Mouse (Mus musculus): ENCODE data around the gene Ifitm1. TPM values are rescaled to one million over a fixed set of nuclear protein-coding genes. Genes with fewer than 3 reads are reported as not detected.

The Ifitm1 gene
- polyA plus RNA-seq, 1 experiment = not detected

- no peak overlapping the region for H3K27ac ChIP-seq (replicated peaks; ENCODE audit: low read depth, low read length)
- no peak overlapping the region for H3K4me3 ChIP-seq (ENCODE audit: insufficient read depth, low read depth, low read length)
- peaks cover 27% of the 10 kb centered on the region for H3K4me1 ChIP-seq (ENCODE audit: control insufficient read depth, insufficient read depth, insufficient read length, low read length)
Observed at GRCm38 (mm10) chr7:140944236-140944635, 22.8 kb upstream of the Ifitm1 start.

DNA sequence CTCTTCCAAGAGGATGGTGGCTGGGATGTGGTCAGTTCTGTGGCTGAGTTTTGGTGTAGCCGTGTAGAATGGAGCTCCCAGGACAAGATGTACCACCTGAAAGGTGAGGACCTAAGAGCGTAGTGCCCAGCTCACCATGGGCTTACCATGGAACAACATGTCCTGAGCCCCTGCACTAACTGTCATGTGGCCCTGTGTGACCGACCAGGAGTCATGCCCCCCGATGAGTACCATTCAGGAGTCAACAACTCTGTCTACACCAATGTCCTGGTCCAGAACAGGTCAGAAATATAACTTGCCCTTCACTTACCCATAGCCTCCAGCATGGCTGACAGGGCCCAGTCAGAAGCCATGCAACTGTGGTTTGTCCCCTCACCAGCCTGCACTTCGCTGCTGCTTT is 21.8 kb upstream of the Ifitm1 start:
- Histone ChIP-seq H3K4me1 (ENCODE audit: control insufficient read depth, insufficient read depth, insufficient read length, low read length) (peaks cover 31% of the 10 kb centered on the region), H3K4me3 (ENCODE audit: insufficient read depth, low read depth, low read length) (no peak overlapping the region), H3K27ac (replicated peaks; ENCODE audit: low read depth, low read length) (no peak overlapping the region)

DNA sequence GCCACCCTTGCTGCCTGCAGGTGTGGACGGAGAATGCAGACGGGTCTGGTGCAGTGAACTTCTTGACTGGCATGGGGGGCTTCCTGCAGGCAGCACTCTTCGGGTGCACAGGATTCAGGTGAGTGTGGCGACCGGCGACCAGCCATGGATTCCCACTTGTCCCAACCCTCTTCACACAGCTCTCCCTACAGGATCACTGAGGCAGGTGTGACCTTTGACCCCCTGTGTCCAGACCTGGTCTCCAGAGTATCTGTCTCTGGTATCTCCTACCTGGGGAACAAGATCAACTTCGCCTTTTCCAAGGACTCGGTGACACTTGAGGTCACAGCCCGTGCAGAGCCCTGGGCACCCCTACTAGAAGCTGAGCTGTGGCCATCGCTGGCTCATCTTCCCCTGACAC is 20.7 kb upstream of the Ifitm1 start:
- Histone ChIP-seq H3K4me1 (ENCODE audit: control insufficient read depth, insufficient read depth, insufficient read length, low read length) (peaks cover 40% of the 10 kb centered on the region), H3K4me3 (ENCODE audit: insufficient read depth, low read depth, low read length) (no peak overlapping the region), H3K27ac (replicated peaks; ENCODE audit: low read depth, low read length) (peak overlapping the region; percentile 56)

GRCm38 (mm10) chr7:140946980-140947379 is 20.0 kb upstream of the Ifitm1 start:
- Histone ChIP-seq H3K27ac (replicated peaks; ENCODE audit: low read depth, low read length) (peak overlapping the region; percentile 56), H3K4me1 (ENCODE audit: control insufficient read depth, insufficient read depth, insufficient read length, low read length) (peaks cover 43% of the 10 kb centered on the region)

GRCm38 (mm10) chr7:140948161-140948560 is 18.9 kb upstream of the Ifitm1 start:
- 0 out of 2 replicates have a peak overlapping the region, but pooled peaks have one; percentile 12 for H3K27ac ChIP-seq (replicated peaks; ENCODE audit: low read depth, low read length)
- H3K4me1 ChIP-seq (ENCODE audit: control insufficient read depth, insufficient read depth, insufficient read length, low read length) = peaks cover 37% of the 10 kb centered on the region
- H3K4me3 ChIP-seq (ENCODE audit: insufficient read depth, low read depth, low read length) = no peak overlapping the region

More at GRCm38 (mm10) chr7:140946980-140947379, 20.0 kb upstream of the Ifitm1 start:
- H3K4me3 ChIP-seq (ENCODE audit: insufficient read depth, low read depth, low read length) = no peak overlapping the region

DNA sequence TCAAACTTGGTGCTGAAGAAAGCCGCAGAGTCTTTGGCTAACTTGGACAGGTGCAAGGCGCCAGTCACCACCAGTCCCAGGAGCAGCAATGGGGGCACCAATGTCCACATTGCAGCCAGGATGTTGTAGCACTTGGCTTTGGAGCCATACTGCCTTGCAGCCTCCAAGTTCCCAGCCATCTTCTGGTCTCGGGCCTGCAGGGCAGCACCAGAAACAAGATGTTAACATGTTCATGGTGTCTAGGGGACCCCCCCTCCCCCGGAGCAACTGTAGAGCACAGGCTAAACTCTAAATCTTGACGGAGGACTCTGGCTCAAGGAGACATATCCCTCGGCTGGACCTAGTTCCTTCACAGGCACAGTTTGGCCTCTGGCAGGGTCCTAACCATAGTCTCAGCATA is 17.8 kb upstream of the Ifitm1 start:
- Histone ChIP-seq H3K4me1 (ENCODE audit: control insufficient read depth, insufficient read depth, insufficient read length, low read length) (peaks cover 37% of the 10 kb centered on the region), H3K4me3 (ENCODE audit: insufficient read depth, low read depth, low read length) (no peak overlapping the region), H3K27ac (replicated peaks; ENCODE audit: low read depth, low read length) (no peak overlapping the region)

GRCm38 (mm10) chr7:140949824-140950530 is 17.0 kb upstream of the Ifitm1 start, which contains the start of gene Ifitm5:
Gene Ifitm5, minus strand, starts transcription at chr7:140950291.
- peak within 1 kb of the TSS; percentile 35; the same call in 1 of the 2 replicates for H3K4me3 ChIP-seq (ENCODE audit: insufficient read depth, low read depth, low read length)
- H3K27ac ChIP-seq (replicated peaks; ENCODE audit: low read depth, low read length) = peak within 1 kb of the TSS; percentile 93
- peaks cover 37% of the 10 kb centered on the region for H3K4me1 ChIP-seq (ENCODE audit: control insufficient read depth, insufficient read depth, insufficient read length, low read length)

DNA sequence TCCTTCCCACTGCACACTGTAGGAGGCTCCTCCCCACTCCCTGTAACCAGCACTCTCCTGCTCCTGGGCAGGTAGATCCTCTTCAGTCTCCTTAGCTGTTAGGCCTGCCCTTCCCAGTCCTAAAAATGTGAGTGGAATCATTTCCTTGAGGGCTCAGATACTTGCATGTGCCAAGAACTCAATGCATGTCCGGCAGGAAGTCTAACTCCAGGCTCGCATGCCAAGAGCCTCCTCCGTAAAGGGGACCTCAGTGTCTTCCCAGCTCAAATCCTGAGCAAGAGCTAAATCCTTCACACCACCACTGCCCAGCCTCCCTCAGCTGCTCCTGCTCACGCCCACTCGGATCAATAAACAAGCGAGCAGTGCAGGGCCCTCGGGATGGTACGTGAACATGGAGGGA is 16.0 kb upstream of the Ifitm1 start:
- H3K4me1 ChIP-seq (ENCODE audit: control insufficient read depth, insufficient read depth, insufficient read length, low read length) = peaks cover 36% of the 10 kb centered on the region
- peak overlapping the region; percentile 93 for H3K27ac ChIP-seq (replicated peaks; ENCODE audit: low read depth, low read length)
- H3K4me3 ChIP-seq (ENCODE audit: insufficient read depth, low read depth, low read length) = peak overlapping the region; percentile 35

DNA sequence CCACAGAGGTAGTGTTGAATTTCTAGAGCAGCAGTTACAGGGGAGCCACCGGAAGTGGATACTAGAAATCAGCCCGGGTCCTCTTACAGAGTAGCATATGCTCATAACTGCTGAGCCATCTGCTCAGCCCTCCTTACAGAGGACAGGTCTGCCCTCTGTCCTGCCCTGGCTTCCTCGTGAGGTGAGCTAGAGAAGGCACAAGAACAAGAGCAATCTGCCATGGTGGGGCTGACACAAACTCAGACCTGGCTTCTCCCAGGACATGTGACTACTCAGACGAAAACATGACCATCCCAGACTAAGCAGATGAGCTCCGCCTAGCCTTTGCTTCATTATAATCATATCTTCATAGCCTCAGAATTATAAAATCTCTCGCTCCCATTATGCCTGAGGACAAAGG is 15.3 kb upstream of the Ifitm1 start:
- Histone ChIP-seq H3K27ac (replicated peaks; ENCODE audit: low read depth, low read length) (peak overlapping the region; percentile 97), H3K4me1 (ENCODE audit: control insufficient read depth, insufficient read depth, insufficient read length, low read length) (peaks cover 35% of the 10 kb centered on the region), H3K4me3 (ENCODE audit: insufficient read depth, low read depth, low read length) (no peak overlapping the region)

- H3K4me3 ChIP-seq (ENCODE audit: insufficient read depth, low read depth, low read length) = 0 out of 2 replicates have a peak overlapping the region, but pooled peaks have one; percentile 0
- peaks cover 28% of the 10 kb centered on the region for H3K4me1 ChIP-seq (ENCODE audit: control insufficient read depth, insufficient read depth, insufficient read length, low read length)
- peak overlapping the region; percentile 97 for H3K27ac ChIP-seq (replicated peaks; ENCODE audit: low read depth, low read length)
Observed at GRCm38 (mm10) chr7:140952441-140952840, 14.6 kb upstream of the Ifitm1 start.

- Histone ChIP-seq H3K27ac (replicated peaks; ENCODE audit: low read depth, low read length) (peak overlapping the region; percentile 97), H3K4me3 (ENCODE audit: insufficient read depth, low read depth, low read length) (peak overlapping the region; percentile 83), H3K4me1 (ENCODE audit: control insufficient read depth, insufficient read depth, insufficient read length, low read length) (peaks cover 27% of the 10 kb centered on the region)
Observed at GRCm38 (mm10) chr7:140953133-140953532, 13.9 kb upstream of the Ifitm1 start.

DNA sequence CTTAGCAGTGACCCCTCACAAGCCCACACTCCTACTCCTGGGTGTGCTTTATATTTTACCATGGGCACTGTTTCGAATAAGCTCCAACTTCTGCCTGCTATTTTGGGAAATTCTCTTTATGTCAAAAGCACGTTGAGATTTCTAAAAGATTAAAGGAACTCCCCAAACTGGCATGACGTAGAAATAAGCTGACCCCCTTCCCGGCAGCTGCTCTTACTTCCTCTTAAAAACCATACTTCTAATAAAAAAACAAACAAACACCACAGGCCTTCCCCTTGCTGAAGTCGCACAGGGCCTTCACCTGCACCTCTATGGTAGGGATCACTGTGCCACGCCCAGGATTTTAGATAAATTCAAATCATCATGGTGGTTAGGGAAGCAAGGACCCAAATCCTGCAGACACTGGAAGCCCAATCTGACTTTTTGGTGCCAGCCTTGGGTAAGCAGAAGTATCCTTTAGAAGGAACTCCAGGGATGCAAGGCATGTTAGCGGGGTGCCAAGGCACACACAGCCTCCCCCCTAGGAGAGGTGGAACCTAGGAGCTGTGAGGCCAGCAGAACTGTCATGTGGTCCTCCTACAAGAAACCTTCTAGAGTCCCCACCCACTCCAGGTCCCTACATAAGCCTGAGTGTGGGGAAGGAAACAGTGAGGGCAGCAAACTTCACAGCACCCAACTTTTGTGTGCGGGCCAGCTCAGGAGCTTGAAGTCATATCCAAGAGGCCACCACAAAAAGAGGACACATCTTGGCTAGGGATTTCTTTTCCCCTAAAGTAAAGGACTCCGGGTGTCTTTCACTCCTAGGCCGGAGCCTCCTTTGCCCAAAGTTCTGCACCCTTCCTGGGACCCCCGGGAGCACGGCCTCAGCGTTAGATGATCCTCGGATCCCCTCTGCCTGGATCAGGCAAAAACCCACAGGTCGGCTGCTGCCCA is 13.0 kb upstream of the Ifitm1 start:
- Histone ChIP-seq H3K27ac (replicated peaks; ENCODE audit: low read depth, low read length) (peak overlapping the region; percentile 97), H3K4me3 (ENCODE audit: insufficient read depth, low read depth, low read length) (peak overlapping the region; percentile 83), H3K4me1 (ENCODE audit: control insufficient read depth, insufficient read depth, insufficient read length, low read length) (peaks cover 27% of the 10 kb centered on the region)

DNA sequence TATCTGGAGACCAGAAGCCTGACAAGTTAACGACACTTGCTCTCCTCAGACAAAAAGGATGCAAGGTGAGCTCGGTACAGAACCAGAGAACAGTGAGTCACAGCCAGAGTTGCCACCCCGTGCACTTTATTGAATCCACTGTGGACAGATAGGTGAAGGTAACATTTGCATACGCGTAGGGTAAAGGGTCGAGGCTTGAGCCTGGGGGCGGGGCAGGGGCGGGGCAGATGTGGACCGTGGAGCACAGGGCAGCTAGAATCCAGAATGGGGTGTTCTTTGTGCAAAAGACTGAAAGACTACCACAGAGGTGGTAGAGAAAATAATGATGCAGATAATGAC is 12.3 kb upstream of the Ifitm1 start:
- H3K27ac ChIP-seq (replicated peaks; ENCODE audit: low read depth, low read length) = peak overlapping the region; percentile 97
- peaks cover 27% of the 10 kb centered on the region for H3K4me1 ChIP-seq (ENCODE audit: control insufficient read depth, insufficient read depth, insufficient read length, low read length)
- H3K4me3 ChIP-seq (ENCODE audit: insufficient read depth, low read depth, low read length) = peak overlapping the region; percentile 83

DNA sequence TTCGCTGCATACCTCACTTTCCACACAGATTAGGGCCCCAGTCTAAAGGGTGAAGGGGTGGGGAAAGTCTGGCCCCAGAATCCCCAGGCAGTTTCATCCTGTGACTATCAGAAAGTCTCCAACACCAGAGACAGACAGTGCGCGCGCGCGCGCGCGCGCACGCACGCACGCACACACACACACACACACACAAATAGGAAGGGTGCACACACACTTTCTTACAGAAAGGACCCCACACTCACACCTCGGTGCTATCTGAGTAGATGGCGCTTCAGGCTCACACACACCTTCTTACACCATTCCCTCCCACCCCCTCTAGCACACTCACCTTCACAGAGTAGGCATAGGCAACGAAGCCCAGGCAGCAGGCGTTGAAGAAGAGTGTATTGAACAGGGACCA is 11.7 kb upstream of the Ifitm1 start:
- Histone ChIP-seq H3K4me1 (ENCODE audit: control insufficient read depth, insufficient read depth, insufficient read length, low read length) (peaks cover 22% of the 10 kb centered on the region), H3K27ac (replicated peaks; ENCODE audit: low read depth, low read length) (peak overlapping the region; percentile 97), H3K4me3 (ENCODE audit: insufficient read depth, low read depth, low read length) (peak overlapping the region; percentile 83)

DNA sequence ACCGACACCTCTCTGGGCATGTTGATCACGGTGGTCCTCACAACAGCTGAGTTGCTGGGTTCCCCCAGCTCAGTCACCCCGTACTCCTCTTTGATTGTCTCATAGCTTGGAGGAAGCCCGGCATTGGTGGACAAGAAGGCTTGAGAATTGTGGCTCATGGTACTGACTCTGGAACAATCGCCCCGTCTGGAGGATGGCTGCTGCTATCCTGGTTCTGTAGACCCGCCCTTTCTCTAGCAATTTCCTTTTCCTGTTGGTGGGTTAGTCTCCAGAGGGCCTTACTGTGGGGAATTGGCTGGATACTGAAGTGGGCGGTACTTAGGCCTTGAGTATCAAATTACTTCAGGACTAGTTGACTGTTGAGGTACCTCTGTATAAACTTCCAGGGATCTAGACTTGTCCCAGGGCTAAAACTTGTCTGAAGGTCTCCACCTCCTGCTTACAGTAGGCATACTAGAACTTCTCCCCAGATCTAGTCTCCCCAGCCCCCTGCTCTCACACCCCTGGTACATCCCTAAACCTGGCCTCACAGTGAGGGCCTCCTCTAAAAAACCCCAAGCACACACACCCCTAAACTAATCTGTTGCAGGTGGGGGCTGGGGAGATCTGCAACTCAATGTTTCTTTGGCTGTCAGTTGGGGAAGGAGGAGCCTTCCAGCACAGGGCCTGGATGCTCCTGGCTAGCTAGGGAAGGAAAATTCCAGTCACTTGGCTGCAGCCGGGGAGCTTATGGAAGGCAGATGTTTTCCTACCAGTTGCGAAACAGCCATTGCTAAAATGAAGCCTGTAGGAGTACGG is 11.1 kb upstream of the Ifitm1 start, which contains the start of the genes Gm45717 and Ifitm2:
Gene Gm45717 (minus strand): TSS at position 180 of the 798 bp plus-strand sequence.
Gene Ifitm2 (minus strand): TSS at position 230 of the 798 bp plus-strand sequence.
- Histone ChIP-seq H3K27ac (replicated peaks; ENCODE audit: low read depth, low read length) (peak within 1 kb of the TSS; percentile 97), H3K4me3 (ENCODE audit: insufficient read depth, low read depth, low read length) (peak within 1 kb of the TSS; percentile 83), H3K4me1 (ENCODE audit: control insufficient read depth, insufficient read depth, insufficient read length, low read length) (peaks cover 16% of the 10 kb centered on the region; the same call in 1 of the 2 replicates)

All from brown adipose tissue, adult 24 weeks (tissue).